Mouse (Mus musculus): ENCODE results near the gene Vwce.

- TF ChIP-seq CTCF (IDR thresholded peaks at IDR 0.05; ENCODE audit: extremely low read depth, insufficient read depth, insufficient read length, insufficient replicate concordance) (no peak), POLR2A (IDR thresholded peaks at IDR 0.05; ENCODE audit: low read depth, low read length) (no peak)
Measured at GRCm38 (mm10) chr19:10715476-10715875, 81.5 kb downstream of the Vwce start.

Measured in spleen, adult 2 months (tissue).